Mouse (Mus musculus) myocyte (in vitro differentiated cells): ENCODE data around the gene Prkcg. TPM values are rescaled to one million over a fixed set of nuclear protein-coding genes. Genes with fewer than 3 reads are reported as not detected.
A peak's percentile ranks its signal among the peaks of the same experiment; 100 is the strongest.
"Not testable (repeated sequence)": the region's sequence is repeated elsewhere in the genome, so short reads cannot be mapped to it uniquely, and the experiment has no call there.

ENCODE experiments used
- H3K27me3 ChIP-seq: one replicate; pipeline ENCODE4 v1.6.1; 2011; ENCODE audit not compliant: control insufficient read depth, insufficient read depth, insufficient read length
- H3K36me3 ChIP-seq: one replicate; pipeline ENCODE4 v1.6.1; 2011; ENCODE audit not compliant: control insufficient read depth, insufficient read depth
- H3K4me2 ChIP-seq: one replicate; pipeline ENCODE4 v1.6.1; 2011; ENCODE audit warnings: low read depth, control low read depth
- H3K4me3 ChIP-seq: one replicate; pipeline ENCODE4 v1.5.1; 2011; ENCODE audit warnings: mild to moderate bottlenecking, control low read depth, moderate library complexity
- H3K79me2 ChIP-seq: one replicate; pipeline ENCODE4 v1.6.1; 2011; ENCODE audit not compliant: control insufficient read depth, insufficient read depth
- H3ac ChIP-seq: one replicate; pipeline ENCODE4 v1.6.1; 2011; ENCODE audit not compliant: control insufficient read depth, insufficient read length
- CEBPB ChIP-seq: IDR thresholded peaks from 2 replicates; pipeline ENCODE4 v1.6.1; 2011; ENCODE audit warnings: mild to moderate bottlenecking, moderate library complexity; ENCODE audit not compliant: poor library complexity, insufficient read depth, severe bottlenecking
- E2F4 ChIP-seq: IDR thresholded peaks from one replicate; pipeline ENCODE4 v1.6.1; 2011; ENCODE audit warnings: mild to moderate bottlenecking, control low read depth, moderate library complexity; ENCODE audit not compliant: insufficient read depth
- MAX ChIP-seq: IDR thresholded peaks from one replicate; pipeline ENCODE4 v1.6.1; 2011; ENCODE audit warnings: low read depth, mild to moderate bottlenecking, control low read depth
- MYOD1 ChIP-seq, 3 experiments: IDR thresholded peaks; one replicate each; pipeline ENCODE4 v1.6.1; 2011; ENCODE audit warnings: control low read depth in 2 of 3, low read depth in 2 of 3, mild to moderate bottlenecking in 2 of 3, moderate library complexity in 1 of 3; ENCODE audit not compliant: insufficient read length in 2 of 3, control insufficient read depth in 1 of 3
- MYOG ChIP-seq, 3 experiments: IDR thresholded peaks; one replicate each; pipeline ENCODE4 v1.6.1; 2011; ENCODE audit warnings: control low read depth in 2 of 3, low read depth in 2 of 3, mild to moderate bottlenecking in 2 of 3; ENCODE audit not compliant: insufficient read length in 2 of 3, control insufficient read depth in 1 of 3, insufficient read depth in 1 of 3
- POLR2A ChIP-seq: IDR thresholded peaks from one replicate; pipeline ENCODE4 v1.6.1; 2011; ENCODE audit warnings: low read depth, mild to moderate bottlenecking, control low read depth, moderate library complexity; ENCODE audit not compliant: insufficient read length
- POLR2AphosphoS2 ChIP-seq: IDR thresholded peaks from one replicate; pipeline ENCODE4 v1.6.1; 2011; ENCODE audit warnings: low read depth, control low read depth; ENCODE audit not compliant: insufficient read length
- REST ChIP-seq: IDR thresholded peaks from one replicate; pipeline ENCODE4 v1.6.1; 2011; ENCODE audit warnings: mild to moderate bottlenecking, control low read depth, moderate library complexity; ENCODE audit not compliant: insufficient read depth, insufficient read length
- SRF ChIP-seq: IDR thresholded peaks from one replicate; pipeline ENCODE4 v1.6.1; 2011; ENCODE audit warnings: low read depth; ENCODE audit not compliant: control insufficient read depth, insufficient read length
- TCF12 ChIP-seq: IDR thresholded peaks from one replicate; pipeline ENCODE4 v1.6.1; 2011; ENCODE audit warnings: mild to moderate bottlenecking, control low read depth; ENCODE audit not compliant: poor library complexity, insufficient read depth, severe bottlenecking
- TCF3 ChIP-seq: IDR thresholded peaks from one replicate; pipeline ENCODE4 v1.6.1; 2011; ENCODE audit warnings: low read depth, control low read depth; ENCODE audit not compliant: insufficient read length
- USF1 ChIP-seq: IDR thresholded peaks from one replicate; pipeline ENCODE4 v1.6.1; 2011; ENCODE audit warnings: low read depth, mild to moderate bottlenecking, control low read depth, moderate library complexity
- polyA plus RNA-seq: library from polyadenylated mRNA; unstranded; fragments of >200 nt; fragmentation: generic; extraction: Trizol; gene quantifications from one replicate; pipeline ENCODE4 v1.2.1, GENCODE M21; 2012; ENCODE audit warnings: missing spikeins

Gene Prkcg
- polyA plus RNA-seq, 1 experiment: 0.50 TPM

DNA sequence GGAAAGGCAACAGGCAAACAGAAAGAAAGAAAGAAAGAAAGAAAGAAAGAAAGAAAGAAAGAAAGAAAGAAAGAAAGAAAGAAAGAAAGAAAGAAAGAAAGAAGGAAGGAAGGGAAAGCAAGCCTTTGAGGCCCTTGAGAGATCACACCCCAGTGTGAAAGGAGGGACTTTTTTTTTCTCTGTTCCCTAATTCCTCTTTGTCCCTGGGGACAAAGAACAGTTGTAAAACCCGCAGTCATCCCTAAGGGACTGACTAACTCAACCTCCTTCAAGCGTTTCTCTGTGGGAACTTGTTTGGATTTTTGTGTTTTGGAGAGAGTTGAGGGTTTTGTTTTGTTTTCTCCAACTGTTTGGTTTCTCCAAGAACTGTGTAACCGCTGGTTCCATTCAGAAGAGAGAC is 20.7 kb upstream of the Prkcg start:
- Histone ChIP-seq H3K4me2 (peak overlapping the region; percentile 45), H3K79me2 (no peaks in the 10 kb centered on the region), H3K27me3 (no peaks in the 10 kb centered on the region), H3K4me3 (no peak overlapping the region), H3ac (no peak overlapping the region), H3K36me3 (no peaks in the 10 kb centered on the region)
- TF ChIP-seq MYOG (IDR thresholded peaks at IDR 0.05; ENCODE audit: control insufficient read depth in 1 of 3, insufficient read depth in 1 of 3, insufficient read length in 2 of 3, low read depth in 2 of 3): no peak
- no peak for TF ChIP-seq E2F4
- TF ChIP-seq POLR2AphosphoS2: no peak
- no peak for TF ChIP-seq USF1
- no peak for TF ChIP-seq MAX

GRCm38 (mm10) chr7:3272206-3272605 is 16.8 kb upstream of the Prkcg start:
- H3K4me2 ChIP-seq: no peak overlapping the region
- no peak overlapping the region for H3K4me3 ChIP-seq
- no peak overlapping the region for H3ac ChIP-seq
- TF ChIP-seq POLR2AphosphoS2: no peak
- H3K36me3 ChIP-seq: no peaks in the 10 kb centered on the region
- H3K27me3 ChIP-seq: no peaks in the 10 kb centered on the region
- no peaks in the 10 kb centered on the region for H3K79me2 ChIP-seq

DNA sequence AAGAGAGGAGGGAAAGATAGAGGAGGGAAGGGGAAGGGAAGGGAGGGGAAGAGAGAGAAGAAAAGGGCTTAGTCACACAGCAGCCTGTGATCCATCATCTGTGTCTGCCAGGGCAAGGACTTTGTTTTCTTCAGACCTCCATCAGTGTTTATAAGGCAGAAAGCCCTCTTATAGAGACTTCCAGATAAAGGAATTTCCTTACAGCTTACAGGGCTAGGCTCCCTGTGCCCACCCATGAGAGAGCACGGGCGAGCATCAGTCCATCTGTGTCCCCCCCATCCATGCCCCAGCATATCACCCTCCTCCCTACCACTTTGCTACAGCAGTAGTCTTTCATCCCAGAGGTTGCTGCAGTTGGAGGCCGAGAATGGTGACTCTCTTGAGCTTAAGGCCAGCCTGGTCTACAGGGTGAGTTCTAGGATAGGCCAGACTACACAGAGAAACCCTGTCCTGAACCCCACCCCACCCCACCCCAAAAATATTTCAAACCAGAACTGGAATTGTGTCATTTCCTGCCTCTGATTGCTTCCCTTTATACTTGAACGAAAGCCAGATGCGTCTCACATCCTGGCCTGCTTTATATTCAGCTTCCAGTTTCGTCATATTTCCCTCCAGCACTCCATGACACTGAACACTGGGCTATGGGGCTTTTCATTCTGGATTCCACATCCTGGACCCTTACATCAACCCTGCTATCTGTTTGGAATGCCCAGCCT is 13.4 kb upstream of the Prkcg start:
- Histone ChIP-seq H3K36me3 (no peaks in the 10 kb centered on the region), H3K79me2 (no peaks in the 10 kb centered on the region), H3K27me3 (no peaks in the 10 kb centered on the region), H3K4me3 (peak overlapping the region; percentile 23), H3ac (no peak overlapping the region), H3K4me2 (peak overlapping the region; percentile 58)
- TF ChIP-seq MAX: no peak
- TF ChIP-seq USF1: no peak
- no peak for TF ChIP-seq MYOG (IDR thresholded peaks at IDR 0.05; ENCODE audit: control insufficient read depth in 1 of 3, insufficient read depth in 1 of 3, insufficient read length in 2 of 3, low read depth in 2 of 3)
- no peak for TF ChIP-seq E2F4
- no peak for TF ChIP-seq SRF
- TF ChIP-seq TCF12: no peak
- peak; percentile 45 for TF ChIP-seq POLR2A
- TF ChIP-seq TCF3: no peak
- TF ChIP-seq CEBPB: 0 out of 2 replicates have a peak, but pooled peaks have one; percentile 7
- no peak for TF ChIP-seq POLR2AphosphoS2
- no peak for TF ChIP-seq MYOD1 (IDR thresholded peaks at IDR 0.05; ENCODE audit: control insufficient read depth in 1 of 3, insufficient read length in 2 of 3, low read depth in 2 of 3)

GRCm38 (mm10) chr7:3276781-3277180 is 12.2 kb upstream of the Prkcg start:
- not testable (repeated sequence) for H3K79me2 ChIP-seq, H3K27me3 ChIP-seq, H3K4me3 ChIP-seq, H3K4me2 ChIP-seq, H3ac ChIP-seq, H3K36me3 ChIP-seq

- TF ChIP-seq MYOG (IDR thresholded peaks at IDR 0.05; ENCODE audit: control insufficient read depth in 1 of 3, insufficient read depth in 1 of 3, insufficient read length in 2 of 3, low read depth in 2 of 3) (no peak), TCF3 (no peak), MYOD1 (IDR thresholded peaks at IDR 0.05; ENCODE audit: control insufficient read depth in 1 of 3, insufficient read length in 2 of 3, low read depth in 2 of 3) (no peak), POLR2AphosphoS2 (no peak), POLR2A (no peak), USF1 (no peak), CEBPB (no peak)
- H3ac ChIP-seq: no peak overlapping the region
- H3K4me2 ChIP-seq: no peak overlapping the region
- H3K79me2 ChIP-seq: no peaks in the 10 kb centered on the region
- H3K27me3 ChIP-seq: no peaks in the 10 kb centered on the region
- H3K36me3 ChIP-seq: no peaks in the 10 kb centered on the region
- no peak overlapping the region for H3K4me3 ChIP-seq
Observed at GRCm38 (mm10) chr7:3280080-3280653, 8.8 kb upstream of the Prkcg start.

DNA sequence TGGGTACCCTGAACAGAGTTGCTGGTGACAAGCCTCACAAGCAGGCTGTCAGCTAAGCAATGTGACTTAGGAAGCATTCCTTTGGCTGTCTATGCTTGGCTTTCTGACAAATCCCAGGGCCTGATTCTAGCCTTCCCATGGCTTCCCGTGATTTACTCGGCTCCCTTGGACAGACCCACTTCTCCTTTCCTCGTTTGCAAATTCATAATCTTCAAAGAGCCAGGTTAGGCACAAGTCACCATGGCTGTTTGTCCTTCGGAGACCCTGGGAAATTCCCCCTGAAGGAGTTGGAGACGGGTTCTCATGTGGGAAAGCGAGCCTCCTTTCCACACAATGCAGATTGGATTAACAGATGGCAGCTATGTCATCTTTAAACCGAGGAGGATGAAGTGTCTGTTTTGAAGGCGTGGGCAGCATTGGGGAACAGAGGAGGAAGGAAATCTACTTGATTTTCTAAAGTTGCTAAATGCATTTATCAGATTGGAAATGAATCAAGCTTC is 8.3 kb upstream of the Prkcg start:
- no peaks in the 10 kb centered on the region for H3K79me2 ChIP-seq
- H3K36me3 ChIP-seq: no peaks in the 10 kb centered on the region
- no peak overlapping the region for H3K4me3 ChIP-seq
- no peak overlapping the region for H3ac ChIP-seq
- no peak for TF ChIP-seq TCF3
- TF ChIP-seq POLR2AphosphoS2: no peak
- TF ChIP-seq REST: no peak
- no peak for TF ChIP-seq MYOG (IDR thresholded peaks at IDR 0.05; ENCODE audit: control insufficient read depth in 1 of 3, insufficient read depth in 1 of 3, insufficient read length in 2 of 3, low read depth in 2 of 3)
- TF ChIP-seq E2F4: no peak
- no peak for TF ChIP-seq CEBPB
- TF ChIP-seq MAX: no peak
- TF ChIP-seq SRF: no peak
- TF ChIP-seq TCF12: no peak
- TF ChIP-seq POLR2A: no peak
- no peak for TF ChIP-seq MYOD1 (IDR thresholded peaks at IDR 0.05; ENCODE audit: control insufficient read depth in 1 of 3, insufficient read length in 2 of 3, low read depth in 2 of 3)
- no peak for TF ChIP-seq USF1
- H3K27me3 ChIP-seq: no peaks in the 10 kb centered on the region
- no peak overlapping the region for H3K4me2 ChIP-seq
